Mouse (Mus musculus) heart, adult 2 months (tissue): Measurements from ENCODE around the gene Lpar1. TPM values are rescaled to one million over a fixed set of nuclear protein-coding genes. Genes with fewer than 3 reads are reported as not detected.

ENCODE experiments used
- DNase-seq, 2 experiments: peaks; one replicate each; pipeline ENCODE4 v3.0.0; 2021
- H3K27ac ChIP-seq: fragments of 200-600 bp; 2 replicates; pipeline ENCODE4 v1.8.1; 2022
- H3K27me3 ChIP-seq: fragments of 200-500 bp; 2 replicates; pipeline ENCODE4 v1.6.1; 2012; ENCODE audit warnings: mild to moderate bottlenecking, low read length, inconsistent platforms, mixed read lengths; ENCODE audit not compliant: control insufficient read depth, insufficient read depth
- H3K36me3 ChIP-seq: fragments of 200-500 bp; 2 replicates; pipeline ENCODE4 v1.6.1; 2012; ENCODE audit warnings: low read length, inconsistent platforms; ENCODE audit not compliant: control insufficient read depth, insufficient read depth
- H3K4me1 ChIP-seq: fragments of 200-500 bp; 2 replicates; pipeline ENCODE4 v1.6.1; 2011; ENCODE audit warnings: low read length; ENCODE audit not compliant: control insufficient read depth, insufficient read depth
- H3K4me3 ChIP-seq: fragments of 200-600 bp; 2 replicates; pipeline ENCODE4 v1.8.1; 2022
- H3K79me2 ChIP-seq: fragments of 200-500 bp; replicated peaks from 2 replicates; pipeline ENCODE4 v1.6.1; 2012; ENCODE audit warnings: mild to moderate bottlenecking, inconsistent platforms, low read length, moderate library complexity, mixed read lengths; ENCODE audit not compliant: control insufficient read depth, insufficient read depth
- H3K9ac ChIP-seq: fragments of 200-500 bp; 2 replicates; pipeline ENCODE4 v1.6.1; 2012; ENCODE audit warnings: low read depth, mild to moderate bottlenecking, control low read depth, inconsistent platforms, low read length, mixed read lengths
- CTCF ChIP-seq: fragments of 200-600 bp; IDR thresholded peaks from 2 replicates; pipeline ENCODE4 v1.8.1; 2022; ENCODE audit warnings: antibody characterized with exemption, mild to moderate bottlenecking, moderate library complexity
- EP300 ChIP-seq: fragments of 200-500 bp; IDR thresholded peaks from 2 replicates; pipeline ENCODE4 v1.6.1; 2011; ENCODE audit warnings: low read depth, low read length, control low read depth; ENCODE audit not compliant: insufficient read depth
- POLR2A ChIP-seq: fragments of 200-500 bp; IDR thresholded peaks from 2 replicates; pipeline ENCODE4 v1.6.1; 2011; ENCODE audit warnings: mild to moderate bottlenecking, low read depth, low read length, control low read depth; ENCODE audit not compliant: insufficient read depth
- WGBS: fragments of 180-500 bp; shearing (Covaris S2); methylation state at CpG from one replicate; pipeline ENCODE4 v1.1.7; 2018; 5-methylcytosine and 5-hydroxymethylcytosine counted together
- intact Hi-C: fragments of 180-260 bp; cut with DNase I; formaldehyde crosslinking; loops from one replicate; pipeline ENCODE4 v1.15.1; 2025
- polyA plus RNA-seq: library from polyadenylated mRNA; depleted of rRNA; stranded (reverse); fragments of >200 nt; gene quantifications from 2 replicates; pipeline ENCODE4 v1.2.3, GENCODE M21; 2012
- total RNA-seq, 2 experiments: library from RNA; stranded (reverse); gene quantifications; 2 replicates each; pipeline ENCODE4 v1.2.3; 2021

Gene Lpar1
- total and polyA plus RNA-seq, 3 experiments: 8.0 to 15.8 (median 10.7) TPM

- Histone ChIP-seq H3K36me3 (no peaks in the 10 kb centered on the region), H3K79me2 (no peaks in the 10 kb centered on the region), H3K27me3 (no peaks in the 10 kb centered on the region), H3K4me3 (no peak overlapping the region), H3K27ac (no peak overlapping the region), H3K4me1 (peaks cover 1% of the 10 kb centered on the region; the same call in 1 of the 2 replicates), H3K9ac (no peak overlapping the region)
- DNase-seq: no peak
- intact Hi-C loops: no loop called here
- 70% methylated on average over 3 of the region's 3 CpGs for WGBS
- no peak for TF ChIP-seq CTCF
- no peak for TF ChIP-seq EP300
- TF ChIP-seq POLR2A: no peak
Measured at GRCm38 (mm10) chr4:58499241-58499640, 54.5 kb downstream of the Lpar1 start.

DNA sequence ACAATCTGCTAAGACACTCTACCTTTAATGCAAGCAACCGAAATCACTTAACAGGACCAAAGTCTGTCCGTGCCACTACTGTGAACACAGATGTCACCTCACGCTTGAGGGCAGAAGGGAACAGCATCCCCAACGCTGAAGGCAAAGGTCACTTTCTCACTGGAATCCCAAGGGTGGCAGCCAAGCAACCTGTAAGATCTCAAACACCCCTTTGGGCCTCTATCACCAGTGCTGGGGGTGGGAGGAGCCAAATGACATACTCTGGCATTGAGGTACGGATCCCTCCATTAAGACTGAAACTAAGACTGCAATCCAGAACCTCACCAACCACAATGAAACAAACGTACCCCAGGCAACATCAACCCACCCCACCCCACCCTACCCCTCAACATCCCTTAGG lies 55.0 kb downstream of the Lpar1 start:
- Histone ChIP-seq H3K79me2 (no peaks in the 10 kb centered on the region), H3K9ac (no peak overlapping the region), H3K4me1 (peaks cover 1% of the 10 kb centered on the region; the same call in 1 of the 2 replicates), H3K27me3 (no peaks in the 10 kb centered on the region), H3K36me3 (no peaks in the 10 kb centered on the region), H3K4me3 (no peak overlapping the region), H3K27ac (no peak overlapping the region)
- 70% methylated on average over 6 of the region's 6 CpGs for WGBS
- no peak for DNase-seq
- intact Hi-C loops: no loop called here
- TF ChIP-seq CTCF (no peak), EP300 (no peak), POLR2A (no peak)

- no peak for DNase-seq
- Histone ChIP-seq H3K79me2 (no peaks in the 10 kb centered on the region), H3K4me3 (no peak overlapping the region), H3K27me3 (no peaks in the 10 kb centered on the region), H3K4me1 (peaks cover 1% of the 10 kb centered on the region; the same call in 1 of the 2 replicates), H3K9ac (no peak overlapping the region), H3K36me3 (no peaks in the 10 kb centered on the region), H3K27ac (no peak overlapping the region)
- TF ChIP-seq POLR2A: no peak
- TF ChIP-seq EP300: no peak
- no peak for TF ChIP-seq CTCF
- WGBS: 59% methylated on average over 4 of the region's 4 CpGs
- intact Hi-C loops: no loop called here
Measured at GRCm38 (mm10) chr4:58497284-58497683, 56.4 kb downstream of the Lpar1 start.

DNA sequence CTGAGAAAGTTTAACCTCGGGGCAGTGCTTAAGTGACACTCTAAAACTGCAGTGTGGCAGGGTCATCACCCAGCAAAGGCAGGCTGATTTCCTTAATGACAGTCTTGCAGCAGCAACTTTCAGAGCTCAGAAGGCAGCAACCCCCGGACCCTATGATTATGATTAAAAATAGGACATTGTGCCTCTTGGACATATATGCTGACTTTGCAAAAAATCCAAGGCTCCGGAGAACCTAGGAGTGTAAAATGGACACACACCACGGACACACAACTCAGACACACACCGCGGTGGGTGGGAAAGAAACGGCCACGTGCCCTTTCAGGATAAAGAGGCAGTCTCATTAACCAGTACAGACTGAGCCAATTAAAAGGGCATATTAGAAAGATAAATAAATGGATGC lies 57.0 kb downstream of the Lpar1 start:
- H3K27ac ChIP-seq: no peak overlapping the region
- peaks cover 1% of the 10 kb centered on the region; the same call in 1 of the 2 replicates for H3K4me1 ChIP-seq
- H3K9ac ChIP-seq: no peak overlapping the region
- no peaks in the 10 kb centered on the region for H3K79me2 ChIP-seq
- intact Hi-C loops: no loop called here
- TF ChIP-seq POLR2A: no peak
- no peak for TF ChIP-seq EP300
- TF ChIP-seq CTCF: no peak
- no peaks in the 10 kb centered on the region for H3K36me3 ChIP-seq
- WGBS: 82% methylated on average over 8 of the region's 8 CpGs
- H3K27me3 ChIP-seq: no peaks in the 10 kb centered on the region
- no peak overlapping the region for H3K4me3 ChIP-seq
- no peak for DNase-seq

GRCm38 (mm10) chr4:58491742-58492141 lies 62.0 kb downstream of the Lpar1 start:
- no peaks in the 10 kb centered on the region for H3K4me1 ChIP-seq
- intact Hi-C loops: no loop called here
- TF ChIP-seq CTCF: no peak
- no peak for TF ChIP-seq EP300
- no peak for TF ChIP-seq POLR2A
- 85% methylated on average over 3 of the region's 3 CpGs for WGBS
- no peaks in the 10 kb centered on the region for H3K36me3 ChIP-seq
- H3K4me3 ChIP-seq: no peak overlapping the region
- H3K9ac ChIP-seq: no peak overlapping the region
- no peak overlapping the region for H3K27ac ChIP-seq
- H3K79me2 ChIP-seq: no peaks in the 10 kb centered on the region
- H3K27me3 ChIP-seq: no peaks in the 10 kb centered on the region
- DNase-seq: no peak

DNA sequence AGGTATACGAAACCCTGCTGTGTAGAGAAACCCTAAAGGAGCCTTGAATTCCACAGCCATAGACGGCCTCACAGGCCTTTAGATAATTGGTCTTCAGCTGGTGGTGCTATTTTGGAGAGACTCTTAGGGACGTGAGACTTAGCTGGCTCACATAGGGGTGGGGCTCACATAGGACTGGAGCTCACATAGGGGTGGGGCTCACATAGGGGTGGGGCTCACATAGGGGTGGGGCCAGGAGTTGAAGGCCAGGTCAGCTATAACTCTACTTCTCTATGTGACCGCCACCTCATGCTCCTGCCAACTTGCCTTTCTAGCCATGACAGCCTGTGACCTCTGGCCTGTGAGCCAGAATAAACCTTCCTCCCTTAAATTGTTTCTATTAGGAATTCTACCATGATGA lies 63.3 kb downstream of the Lpar1 start:
- H3K4me1 ChIP-seq: no peaks in the 10 kb centered on the region
- TF ChIP-seq EP300 (no peak), POLR2A (no peak), CTCF (no peak)
- no peaks in the 10 kb centered on the region for H3K79me2 ChIP-seq
- H3K27me3 ChIP-seq: no peaks in the 10 kb centered on the region
- no peak overlapping the region for H3K27ac ChIP-seq
- no peaks in the 10 kb centered on the region for H3K36me3 ChIP-seq
- 79% methylated on average over 4 of the region's 4 CpGs for WGBS
- H3K4me3 ChIP-seq: no peak overlapping the region
- DNase-seq: no peak
- H3K9ac ChIP-seq: no peak overlapping the region
- intact Hi-C loops: no loop called here
